In genomic region chr9:66020601-66021000, GRCm38 (mm10) we compare ENCODE assay signal across 10 mouse cellular contexts.
"Had no signal": no experiment of that assay in that cellular context is flagged by ENCODE, and none has a peak within 500 bp of the region (broad histone marks: within the 10 kb centered on the region; RNA-seq: fewer than 3 reads in every experiment).

No protein-coding gene starts in this region.

- DNase-seq: liver, postnatal 0 days; lung, adult 2 months; lung, postnatal 14 days; lung, postnatal 36 days; right cerebral cortex, postnatal 25 days; right cerebral cortex, postnatal 4 days; spleen, adult 18-20 months; thymus, adult 18-20 months; thymus, postnatal 14 days; thymus, postnatal 36 days had no signal
